Mouse (Mus musculus) forebrain, embryonic 14.5 days (tissue): ENCODE data around the gene H2-K1. TPM values are rescaled to one million over a fixed set of nuclear protein-coding genes. Genes with fewer than 3 reads are reported as not detected.

Source experiments
- ATAC-seq: fragments of 200-750 bp; cut with Nextera tagmentation; 2 replicates; pipeline ENCODE4 v1.8.0; 2017; ENCODE audit warnings: mild to moderate bottlenecking, moderate library complexity
- DNase-seq: peaks from one replicate; pipeline ENCODE4 v3.0.0-alpha.2; 2015; ENCODE audit warnings: low spot score
- H3K27ac ChIP-seq: fragments of 300-500 bp; sonication (generic); 2 replicates; pipeline ENCODE4 v1.5.1; 2014; ENCODE audit warnings: low read depth, mild to moderate bottlenecking, control low read depth, low read length, moderate library complexity
- H3K27me3 ChIP-seq: fragments of 300-500 bp; sonication (generic); replicated peaks from 2 replicates; pipeline ENCODE4 v1.6.1; 2014; ENCODE audit warnings: low read length, control low read depth, mixed read lengths; ENCODE audit not compliant: control insufficient read depth, insufficient read depth
- H3K36me3 ChIP-seq: fragments of 300-500 bp; sonication (generic); 2 replicates; pipeline ENCODE4 v1.6.1; 2014; ENCODE audit warnings: low read length, control low read depth; ENCODE audit not compliant: control insufficient read depth, insufficient read depth
- H3K4me1 ChIP-seq: fragments of 300-500 bp; sonication (generic); 2 replicates; pipeline ENCODE4 v1.6.1; 2014; ENCODE audit warnings: antibody characterized with exemption, low read length, control low read depth; ENCODE audit not compliant: control insufficient read depth, insufficient read depth
- H3K4me2 ChIP-seq: fragments of 300-500 bp; sonication (generic); 2 replicates; pipeline ENCODE4 v1.6.1; 2014; ENCODE audit warnings: mild to moderate bottlenecking, control low read depth, low read length
- H3K4me3 ChIP-seq: fragments of 300-500 bp; sonication (generic); 2 replicates; pipeline ENCODE4 v1.5.1; 2014; ENCODE audit warnings: low read depth, low read length, control low read depth
- H3K9ac ChIP-seq: fragments of 300-500 bp; sonication (generic); 2 replicates; pipeline ENCODE4 v1.6.1; 2014; ENCODE audit warnings: mild to moderate bottlenecking, low read length, control low read depth, moderate library complexity
- H3K9me3 ChIP-seq: fragments of 300-500 bp; sonication (generic); replicated peaks from 2 replicates; pipeline ENCODE4 v1.6.1; 2016; ENCODE audit warnings: low read length, control low read depth, mixed read lengths; ENCODE audit not compliant: control insufficient read depth
- WGBS: fragments of 180-500 bp; shearing (Covaris S2); extraction: QIAGEN DNeasy Blood & Tissue Kit; methylation state at CpG from one replicate; pipeline ENCODE4 v1.1.7; 2014; 5-methylcytosine and 5-hydroxymethylcytosine counted together
- polyA plus RNA-seq: library from polyadenylated mRNA; unstranded; fragments of >200 nt; fragmentation: Nextera tagmentation; extraction: Ambion mirVana; gene quantifications from 2 replicates; pipeline ENCODE4 v1.2.1, GENCODE M21; 2014

H2-K1 gene
- polyA plus RNA-seq, 1 experiment from 2014 or later = 14.2 TPM

DNA sequence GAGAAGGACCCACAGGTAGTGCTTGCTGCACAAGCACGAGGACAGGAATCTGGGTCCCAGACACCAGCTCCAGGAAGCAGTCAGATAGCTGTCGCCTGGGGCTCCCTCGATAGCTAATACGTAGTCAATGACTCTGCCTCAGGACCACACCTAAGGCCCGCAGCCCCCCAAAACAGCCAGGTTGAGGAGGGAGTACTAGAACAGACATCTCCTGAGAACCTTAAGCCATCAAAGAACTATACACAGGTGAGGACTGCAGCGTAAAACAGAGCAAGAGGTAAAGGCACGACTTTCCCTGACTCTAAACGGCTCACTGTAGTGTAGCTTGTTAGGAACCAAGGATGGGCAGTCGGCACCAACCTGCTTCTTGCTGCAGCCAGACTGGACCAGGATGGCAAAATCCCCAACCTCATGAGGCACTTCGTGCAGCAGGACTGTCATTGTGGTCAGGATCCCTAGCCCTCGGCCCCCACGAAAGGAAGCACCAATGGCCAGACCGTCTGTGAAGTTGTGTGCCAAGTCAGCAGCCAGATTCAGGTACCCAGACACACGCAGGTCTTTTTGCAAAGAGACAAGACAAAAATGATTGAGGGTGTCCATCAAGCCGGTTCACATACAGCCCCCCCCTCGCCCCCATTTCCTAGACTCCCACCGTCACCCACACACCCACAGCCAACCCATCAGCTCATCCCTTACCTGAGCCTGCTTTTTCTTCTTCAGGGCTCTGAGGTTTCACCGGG is 29.2 kb upstream of the H2-K1 start:
- Histone ChIP-seq H3K27me3 (no peaks in the 10 kb centered on the region), H3K9me3 (no peaks in the 10 kb centered on the region), H3K27ac (no peak overlapping the region), H3K9ac (peak overlapping the region; percentile 90), H3K4me2 (peak overlapping the region; percentile 97), H3K36me3 (peaks cover 30% of the 10 kb centered on the region), H3K4me1 (peaks cover 46% of the 10 kb centered on the region), H3K4me3 (no peak overlapping the region; the same call in 1 of the 2 replicates)
- WGBS = 89% methylated on average over 18 of the region's 18 CpGs
- ATAC-seq (no peak), DNase-seq (no peak)

DNA sequence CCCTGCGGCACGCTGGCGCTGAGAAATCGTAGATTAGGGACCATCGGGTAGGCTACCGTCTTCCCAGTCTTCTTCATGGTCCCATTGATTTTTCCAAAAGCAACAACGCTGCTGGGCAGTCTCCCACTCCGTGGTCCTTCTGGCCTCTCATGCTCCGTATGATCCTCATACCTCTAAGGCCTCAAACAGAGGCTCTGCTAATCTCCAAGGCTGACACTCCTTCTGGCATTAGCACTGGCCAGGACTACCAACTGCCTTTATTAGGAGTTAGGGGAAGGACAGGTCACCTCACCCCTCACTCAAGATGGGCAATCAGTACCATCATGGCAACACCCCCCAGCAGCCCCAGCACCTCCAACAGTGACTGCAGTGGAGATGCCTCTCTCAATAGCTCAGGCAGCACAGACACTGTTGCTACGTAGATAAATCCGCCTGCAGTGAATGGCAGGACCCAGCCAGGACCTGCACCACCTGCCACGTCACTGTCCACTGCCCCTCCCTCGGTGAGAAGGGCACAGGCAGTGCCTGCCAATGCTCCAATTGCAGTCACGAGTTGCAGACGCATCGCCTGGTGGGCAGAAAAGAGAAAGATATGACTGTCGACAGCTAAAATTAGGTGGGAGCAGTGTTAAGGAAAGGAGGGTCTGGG is 28.5 kb upstream of the H2-K1 start:
- peaks cover 23% of the 10 kb centered on the region for H3K36me3 ChIP-seq
- peak overlapping the region; percentile 98; the same call in 1 of the 2 replicates for H3K27ac ChIP-seq
- H3K4me2 ChIP-seq = peak overlapping the region; percentile 95
- 0 out of 2 replicates have a peak overlapping the region, but pooled peaks have one; percentile 64 for H3K4me3 ChIP-seq
- no peak for ATAC-seq
- no peaks in the 10 kb centered on the region for H3K27me3 ChIP-seq
- DNase-seq = no peak
- 45% methylated on average over 17 of the region's 17 CpGs for whole genome bisulfite sequencing
- H3K9me3 ChIP-seq = no peaks in the 10 kb centered on the region
- peak overlapping the region; percentile 35; the same call in 1 of the 2 replicates for H3K9ac ChIP-seq
- peaks cover 46% of the 10 kb centered on the region for H3K4me1 ChIP-seq

DNA sequence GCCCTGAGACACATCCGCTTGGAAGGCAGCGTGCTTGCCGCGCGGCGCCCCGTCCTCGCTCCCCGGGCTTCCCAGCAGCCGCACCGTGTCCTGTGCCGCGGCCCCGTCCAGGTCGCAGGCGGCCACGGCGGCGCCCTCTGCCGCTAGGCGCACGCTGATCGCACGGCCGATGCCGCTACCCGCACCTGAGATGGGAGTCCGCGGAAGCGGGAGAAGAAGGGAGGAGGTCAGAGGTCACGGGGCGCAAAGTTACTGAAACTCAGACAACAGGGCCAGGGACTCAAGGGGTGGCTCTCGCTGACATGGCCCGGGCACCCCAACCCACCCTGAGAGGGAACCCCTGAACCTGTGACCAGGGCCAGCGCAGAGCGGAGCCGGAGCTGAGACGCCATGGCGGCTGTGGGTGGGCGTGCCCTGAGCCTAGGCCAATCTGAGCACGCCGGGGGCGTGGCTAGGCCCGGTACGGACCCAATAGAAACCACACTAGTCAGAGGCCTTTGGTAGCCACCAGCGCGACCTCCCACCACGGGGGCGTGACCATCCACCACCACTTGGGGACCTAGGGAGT is 27.6 kb upstream of the H2-K1 start, which contains the start of gene H2-Ke6:
H2-Ke6 (minus strand) TSS at position 405 of the 568 bp plus-strand sequence.
- ATAC-seq (peak; percentile 72), DNase-seq (peak; percentile 95)
- Histone ChIP-seq H3K4me2 (peak within 1 kb of the TSS; percentile 95), H3K27me3 (no peaks in the 10 kb centered on the region), H3K4me3 (peak within 1 kb of the TSS; percentile 64), H3K9ac (peak within 1 kb of the TSS; percentile 78), H3K27ac (peak within 1 kb of the TSS; percentile 98), H3K4me1 (peaks cover 41% of the 10 kb centered on the region), H3K36me3 (peaks cover 26% of the 10 kb centered on the region), H3K9me3 (no peaks in the 10 kb centered on the region)
- under 1% methylated on average over 48 of the region's 49 CpGs for WGBS

DNA sequence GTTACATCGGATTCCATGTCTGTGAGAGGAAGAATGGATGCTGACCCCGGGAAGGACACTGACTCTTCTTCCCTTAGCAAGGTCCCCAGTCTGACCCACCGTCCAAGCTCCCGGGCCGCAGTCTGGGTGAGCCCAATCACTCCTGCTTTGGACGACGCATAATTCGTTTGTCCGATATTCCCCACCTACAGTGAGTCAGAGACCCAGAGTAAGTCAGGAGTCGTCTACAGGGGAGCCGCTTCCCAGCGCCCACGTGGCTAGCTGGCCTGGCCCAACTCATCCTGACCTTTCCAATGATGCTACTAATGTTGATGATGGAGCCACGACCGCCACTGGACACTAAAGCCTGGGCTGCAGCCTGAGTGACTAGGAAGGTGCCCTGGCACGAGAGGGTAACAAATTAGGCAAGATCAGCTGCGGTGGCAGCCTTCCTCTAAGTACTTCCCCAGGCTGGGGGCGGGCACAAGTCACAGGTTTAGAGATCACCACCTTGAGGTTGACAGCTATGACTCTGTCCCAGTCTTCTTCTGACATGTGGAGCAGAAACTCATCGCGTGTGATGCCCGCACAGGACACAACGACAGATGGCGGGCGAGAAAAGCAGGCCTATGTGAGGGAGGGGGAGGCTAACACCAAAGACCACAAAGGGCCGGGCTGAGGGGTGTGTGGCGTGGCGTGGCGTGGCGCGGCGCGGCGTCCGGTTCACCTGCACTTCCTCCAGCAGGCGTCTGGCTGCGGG is 26.9 kb upstream of the H2-K1 start:
- peak overlapping the region; percentile 64 for H3K4me3 ChIP-seq
- WGBS = 3% methylated on average over 36 of the region's 36 CpGs
- peaks cover 38% of the 10 kb centered on the region for H3K4me1 ChIP-seq
- H3K27ac ChIP-seq = peak overlapping the region; percentile 98
- H3K27me3 ChIP-seq = no peaks in the 10 kb centered on the region
- peaks cover 32% of the 10 kb centered on the region for H3K36me3 ChIP-seq
- peak overlapping the region; percentile 95 for H3K4me2 ChIP-seq
- H3K9me3 ChIP-seq = no peaks in the 10 kb centered on the region
- no peak for DNase-seq
- ATAC-seq = no peak
- peak overlapping the region; percentile 78 for H3K9ac ChIP-seq

- Histone ChIP-seq H3K36me3 (peaks cover 39% of the 10 kb centered on the region), H3K27me3 (no peaks in the 10 kb centered on the region), H3K27ac (peak overlapping the region; percentile 98), H3K4me1 (peaks cover 38% of the 10 kb centered on the region), H3K4me2 (peak overlapping the region; percentile 95), H3K9ac (peak overlapping the region; percentile 78), H3K9me3 (no peaks in the 10 kb centered on the region), H3K4me3 (peak overlapping the region; percentile 76)
- ATAC-seq = no peak
- WGBS = 8% methylated on average over 2 of the region's 2 CpGs
- no peak for DNase-seq
Measured at GRCm38 (mm10) chr17:34026221-34026620, 26.1 kb upstream of the H2-K1 start.

GRCm38 (mm10) chr17:34025756-34026151 is 25.6 kb upstream of the H2-K1 start:
- H3K27me3 ChIP-seq = no peaks in the 10 kb centered on the region
- peaks cover 36% of the 10 kb centered on the region for H3K4me1 ChIP-seq
- 2% methylated on average over 7 of the region's 7 CpGs for WGBS
- peak overlapping the region; percentile 76 for H3K4me3 ChIP-seq
- H3K27ac ChIP-seq = peak overlapping the region; percentile 98
- DNase-seq (peak; percentile 84), ATAC-seq (peak; percentile 18)
- H3K9me3 ChIP-seq = no peaks in the 10 kb centered on the region
- H3K9ac ChIP-seq = peak overlapping the region; percentile 97
- peaks cover 44% of the 10 kb centered on the region for H3K36me3 ChIP-seq
- peak overlapping the region; percentile 95 for H3K4me2 ChIP-seq

- DNase-seq (peak; percentile 73), ATAC-seq (peak; percentile 16)
- Histone ChIP-seq H3K4me1 (peaks cover 29% of the 10 kb centered on the region), H3K27ac (peak overlapping the region; percentile 98), H3K27me3 (no peaks in the 10 kb centered on the region), H3K36me3 (peaks cover 46% of the 10 kb centered on the region), H3K4me3 (peak overlapping the region; percentile 76), H3K9ac (peak overlapping the region; percentile 97), H3K4me2 (peak overlapping the region; percentile 95), H3K9me3 (no peaks in the 10 kb centered on the region)
- WGBS = under 1% methylated on average over 50 of the region's 57 CpGs
Measured at GRCm38 (mm10) chr17:34024861-34025755, 25.0 kb upstream of the H2-K1 start.
